10 mouse cellular contexts compared by ENCODE assay signal in the genomic region with DNA sequence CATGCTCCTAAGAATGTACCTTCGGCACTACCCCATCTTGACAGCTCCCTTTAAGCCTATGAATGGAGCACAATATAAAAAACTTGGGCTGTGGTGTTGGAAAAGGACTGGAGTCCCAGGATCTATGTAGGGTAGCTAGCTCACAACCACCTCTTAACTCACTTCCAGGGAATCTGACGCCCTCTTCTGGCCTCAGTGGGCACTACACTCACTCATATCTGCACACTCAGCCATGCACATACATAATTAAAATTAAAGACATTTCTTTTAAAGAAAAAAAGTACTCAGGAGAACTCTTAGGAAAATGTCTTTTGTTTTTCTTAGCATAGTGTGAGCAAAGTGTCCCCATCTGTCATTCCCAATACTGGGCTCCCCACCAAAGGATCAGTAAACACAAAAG.
A peak's percentile ranks its signal among the peaks of the same experiment; 100 is the strongest.
DNase-seq lines count a peak whose midpoint lies in the region; ATAC-seq and TF ChIP-seq lines count a peak whose summit lies in the region.
"Had no signal": no experiment of that assay in that cellular context is flagged by ENCODE, and none has a peak within 500 bp of the region (broad histone marks: within the 10 kb centered on the region; RNA-seq: fewer than 3 reads in every experiment).

No protein-coding gene starts in this region.

- peak; percentile 33 for DNase-seq in adrenal gland, postnatal 25 days
- no peak for DNase-seq in adrenal gland, adult 2 months
- DNase-seq in layer of hippocampus, adult 2 months (ENCODE audit: low spot score in 2 of 2), result no peak
- no peak for DNase-seq in layer of hippocampus, adult 11-12 months (ENCODE audit: low spot score)
- no peak for DNase-seq in Patski (ENCODE audit: low read depth, low spot score)
- DNase-seq in natural killer cell, adult 2 months (ENCODE audit: low spot score in 2 of 2), result peak; percentile 36 to 64
- no peak for DNase-seq in neural tube, embryonic 10.5 days (ENCODE audit: extremely low spot score, low spot score)
- DNase-seq in left cerebral cortex, postnatal 25 days (ENCODE audit: low spot score in 2 of 2), result no peak
- DNase-seq: embryo, embryonic 11 days had no signal

- peak; percentile 72 for TF ChIP-seq CTCF in layer of hippocampus, adult 2 months (conservative IDR thresholded peaks at IDR 0.05)
- peak; percentile 70 for TF ChIP-seq CTCF in Patski (IDR thresholded peaks at IDR 0.05)

- H3K27ac ChIP-seq in layer of hippocampus, adult 2 months, result peak overlapping the region; percentile 81
- H3K27ac ChIP-seq: limb, embryonic 12.5 days had no signal

- in situ Hi-C loops in Patski (cut with MboI; ENCODE audit: low pct_unique_long_range_greater_than_20kb), result loop anchor here (10.0 kb wide), 1 partner anchor 482 kb away; no protein-coding TSS in a partner anchor

- intact Hi-C loops in left cerebral cortex, postnatal 25 days (cut with DNase I), result loop anchor here (2.0 kb wide), 1 partner anchor 80 kb away; a partner anchor contains a TSS

- no peak overlapping the region for H3K4me3 ChIP-seq in layer of hippocampus, adult 2 months
- H3K4me3 ChIP-seq: limb, embryonic 12.5 days had no signal

- ATAC-seq in Patski, result no peak

- CTCF ChIA-PET in Patski (lab: Charles Lee), result interaction anchor here (0.7 to 1.4 kb wide), 3 partner anchors 60 to 153 kb away, joined by 3 read pairs; no protein-coding TSS in a partner anchor

- POLR2A ChIA-PET in Patski (lab: Charles Lee), result interaction anchor here (0.7 kb wide), 1 partner anchor 75 kb away, joined by 4 read pairs; no protein-coding TSS in a partner anchor

- no peaks in the 10 kb centered on the region for H3K27me3 ChIP-seq in Patski

Comparison
In these comparisons a context has a peak if more than half of its experiments do, and no peak if none do; other contexts are left out.
1. DNase-seq: peak in adrenal gland, postnatal 25 days (single experiment) and natural killer cell, adult 2 months (2 of 2); none in adrenal gland, adult 2 months (single experiment), layer of hippocampus, adult 2 months (0 of 2), layer of hippocampus, adult 11-12 months (single experiment), Patski (single experiment), neural tube, embryonic 10.5 days (single experiment) and left cerebral cortex, postnatal 25 days (0 of 2).